Mouse (Mus musculus): Measurements from ENCODE around the gene Pofut1.

DNA sequence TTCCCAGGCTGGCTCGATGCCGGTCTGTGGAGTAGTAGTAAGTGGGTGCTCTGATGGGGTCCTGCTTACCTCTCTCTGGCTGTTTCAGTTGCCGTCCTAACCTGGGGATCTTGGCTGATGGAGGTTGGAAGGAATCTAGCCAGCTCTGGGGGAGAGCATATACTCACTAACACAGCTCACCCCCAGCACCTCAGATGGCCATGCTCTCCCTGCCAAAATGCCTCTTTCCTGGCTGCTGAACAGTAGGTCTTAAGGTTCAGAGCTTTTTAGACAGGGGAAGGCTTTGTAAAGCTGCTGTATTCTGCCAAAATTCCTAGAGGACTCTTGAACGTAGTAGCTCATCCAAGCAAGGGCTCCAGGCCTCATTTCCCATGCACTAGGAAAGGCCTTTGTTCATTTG, 56.4 kb downstream of the Pofut1 start:
- no peak for TF ChIP-seq POLR2A (IDR thresholded peaks at IDR 0.05; ENCODE audit: extremely low read depth, insufficient read depth, low read length)
- no peak for TF ChIP-seq CTCF (IDR thresholded peaks at IDR 0.05; ENCODE audit: low read depth, low read length)

Measured in liver, adult 2 months (tissue).